ENCODE assay signal across 24 mouse cellular contexts in genomic region chr11:83382876-83383531, GRCm38 (mm10). TPM values are rescaled to one million over a fixed set of nuclear protein-coding genes. Genes with fewer than 3 reads are reported as not detected.
A peak's percentile ranks its signal among the peaks of the same experiment; 100 is the strongest.
DNase-seq lines count a peak whose midpoint lies in the region; ATAC-seq and TF ChIP-seq lines count a peak whose summit lies in the region.
"Had no signal": no experiment of that assay in that cellular context is flagged by ENCODE, and none has a peak within 500 bp of the region (broad histone marks: within the 10 kb centered on the region; RNA-seq: fewer than 3 reads in every experiment).

No protein-coding gene starts in this region.

- no peaks in the 10 kb centered on the region for H3K27me3 ChIP-seq in forebrain, postnatal 0 days (ENCODE audit: insufficient read depth, low read length)
- H3K27me3 ChIP-seq: CH12.LX; intestine, embryonic 15.5 days; liver, embryonic 12.5 days; midbrain, embryonic 15.5 days had no signal

- intact Hi-C loops in left cerebral cortex, adult 2 months (cut with DNase I): no loop called here
- intact Hi-C loops in left cerebral cortex, postnatal 10 days (cut with DNase I): no loop called here
- intact Hi-C loops in heart, postnatal 10 days (cut with DNase I): no loop called here

- H3K4me3 ChIP-seq in left cerebral cortex, adult 2 months: no peak overlapping the region
- no peak overlapping the region for H3K4me3 ChIP-seq in forebrain, postnatal 0 days (ENCODE audit: low read depth, low read length)
- H3K4me3 ChIP-seq: intestine, embryonic 15.5 days; liver, embryonic 12.5 days; midbrain, embryonic 15.5 days had no signal

- peak; percentile 7 for DNase-seq in embryo, embryonic 11 days
- DNase-seq in embryo, embryonic 10 days (ENCODE audit: low spot score): no peak
- DNase-seq in left cerebral cortex, adult 2 months (ENCODE audit: extremely low spot score in 1 of 2, low spot score in 2 of 2): no peak
- DNase-seq in left cerebral cortex, postnatal 10 days (ENCODE audit: extremely low spot score in 1 of 2, low spot score in 2 of 2): no peak
- DNase-seq in R1 (ENCODE audit: low read depth, low spot score): peak; percentile 59
- DNase-seq in forebrain, postnatal 0 days: peak; percentile 24
- no peak for DNase-seq in urinary bladder, adult 2 months (ENCODE audit: low spot score)
- no peak for DNase-seq in heart, postnatal 10 days
- DNase-seq: adrenal gland, adult 2 months; cerebellum, adult 9-10 months; gastrocnemius, postnatal 36 days; heart, postnatal 36 days; lung, embryonic 14.5 days; lung, postnatal 4 days; thymus, adult 2 months had no signal

- no peak for TF ChIP-seq CTCF in left cerebral cortex, adult 2 months (IDR thresholded peaks at IDR 0.05)
- no peak for TF ChIP-seq CTCF in forebrain, postnatal 0 days (IDR thresholded peaks at IDR 0.05; ENCODE audit: low read depth)

- 0 out of 2 replicates have a peak, but pooled peaks cover 6% of the 10 kb centered on the region for H3K4me1 ChIP-seq in forebrain, postnatal 0 days (ENCODE audit: insufficient read depth)
- H3K4me1 ChIP-seq: intestine, embryonic 15.5 days had no signal

- H3K9ac ChIP-seq in forebrain, postnatal 0 days: no peak overlapping the region
- H3K9ac ChIP-seq: intestine, embryonic 15.5 days; liver, embryonic 12.5 days; lung, embryonic 14.5 days; midbrain, embryonic 15.5 days had no signal

- H3K9me3 ChIP-seq in forebrain, postnatal 0 days (ENCODE audit: low read length): no peaks in the 10 kb centered on the region
- H3K9me3 ChIP-seq: intestine, embryonic 15.5 days; liver, embryonic 12.5 days; midbrain, embryonic 15.5 days had no signal

- no peak overlapping the region for H3K4me2 ChIP-seq in forebrain, postnatal 0 days (ENCODE audit: low read depth)
- H3K4me2 ChIP-seq: heart, embryonic 11.5 days; intestine, embryonic 15.5 days; liver, embryonic 12.5 days; lung, embryonic 14.5 days; midbrain, embryonic 15.5 days had no signal

- peak; percentile 92 for ATAC-seq in forebrain, postnatal 0 days
- ATAC-seq: intestine, embryonic 15.5 days; liver, embryonic 12.5 days; midbrain, embryonic 15.5 days had no signal

- H3K27ac ChIP-seq in left cerebral cortex, adult 2 months: peak overlapping the region; percentile 26; the same call in 1 of the 2 replicates
- H3K27ac ChIP-seq in forebrain, postnatal 0 days (ENCODE audit: low read depth, low read length): peak overlapping the region; percentile 67
- H3K27ac ChIP-seq: intestine, embryonic 15.5 days; liver, embryonic 12.5 days; midbrain, embryonic 15.5 days had no signal

- WGBS in forebrain, postnatal 0 days: 33% methylated on average over 9 of the region's 9 CpGs

- peaks cover 24% of the 10 kb centered on the region for H3K36me3 ChIP-seq in forebrain, postnatal 0 days (ENCODE audit: insufficient read depth)
- H3K36me3 ChIP-seq: intestine, embryonic 15.5 days; midbrain, embryonic 15.5 days had no signal

RNA-seq across cellular contexts. Expression of gene Rasl10b, which starts 25.9 kb away (rescaled TPM):
- total RNA-seq in left cerebral cortex, adult 2 months (2021): 100 to 1,000 TPM; 237 to 267 TPM
- total RNA-seq in left cerebral cortex, postnatal 10 days (2021): 100 to 1,000 TPM; 191 to 201 TPM
- 99.0 and 107 TPM in 2 replicates for total RNA-seq in forebrain, postnatal 0 days (2014; rRNA removed)
- polyA plus RNA-seq in forebrain, postnatal 0 days (2015; fragmentation: Nextera tagmentation; extraction: Ambion mirVana): 38.4 and 38.6 TPM in 2 replicates
- 0.25 and 0.59 TPM in 2 replicates for polyA plus RNA-seq in urinary bladder, adult 2 months (2012; rRNA removed)
- 10 to 100 TPM; 25.7 to 25.9 TPM for total RNA-seq in heart, postnatal 10 days (2021)

RNA-seq across cellular contexts. Expression of gene Gas2l2, which starts 46.3 kb away (rescaled TPM):
- total RNA-seq in left cerebral cortex, adult 2 months (2021): not detected
- total RNA-seq in left cerebral cortex, postnatal 10 days (2021): under 1 TPM in 1 of 2 experiments, not detected in 1; 0.18 TPM
- total RNA-seq in forebrain, postnatal 0 days (2014; rRNA removed): 1.2 and 1.3 TPM in 2 replicates
- 0.50 and 0.98 TPM in 2 replicates for polyA plus RNA-seq in forebrain, postnatal 0 days (2015; fragmentation: Nextera tagmentation; extraction: Ambion mirVana)
- polyA plus RNA-seq in urinary bladder, adult 2 months (2012; rRNA removed): 0.14 and 0.19 TPM in 2 replicates
- not detected for total RNA-seq in heart, postnatal 10 days (2021)
- total RNA-seq: adrenal gland, adult 2 months; CH12.LX; gastrocnemius, postnatal 36 days; heart, postnatal 36 days; left cerebral cortex, adult 18-20 months had no signal
- polyA plus RNA-seq: adrenal gland, adult 2 months; kidney, embryonic 14.5 days; limb, embryonic 11.5 days; liver, embryonic 12.5 days; lung, embryonic 14.5 days; stomach, embryonic 14.5 days had no signal

RNA-seq across cellular contexts. Expression of gene 1700020L24Rik, which starts 54.5 kb away (rescaled TPM):
- total RNA-seq in left cerebral cortex, adult 2 months (2021): not detected
- not detected for total RNA-seq in left cerebral cortex, postnatal 10 days (2021)
- 0.24 and 0.77 TPM in 2 replicates for total RNA-seq in forebrain, postnatal 0 days (2014; rRNA removed)
- polyA plus RNA-seq in forebrain, postnatal 0 days (2015; fragmentation: Nextera tagmentation; extraction: Ambion mirVana): 0.40 and 0.63 TPM in 2 replicates
- polyA plus RNA-seq in urinary bladder, adult 2 months (2012; rRNA removed): 0.56 and 0.61 TPM in 2 replicates
- total RNA-seq in heart, postnatal 10 days (2021): not detected
- total RNA-seq: gastrocnemius, postnatal 36 days; heart, postnatal 36 days had no signal
- polyA plus RNA-seq: kidney, embryonic 14.5 days had no signal

Comparison
In these comparisons a context has a peak if more than half of its experiments do, and no peak if none do; other contexts are left out.
1. DNase-seq: peak in embryo, embryonic 11 days (single experiment), R1 (single experiment) and forebrain, postnatal 0 days (single experiment); none in embryo, embryonic 10 days (single experiment), left cerebral cortex, adult 2 months (0 of 2), left cerebral cortex, postnatal 10 days (0 of 2), urinary bladder, adult 2 months (single experiment) and heart, postnatal 10 days (0 of 2).